Mouse (Mus musculus): Measurements from ENCODE around the gene Fars2. TPM values are rescaled to one million over a fixed set of nuclear protein-coding genes. Genes with fewer than 3 reads are reported as not detected.

The Fars2 gene
- polyA plus RNA-seq, 1 experiment from 2014 or later = 25.2 TPM

DNA sequence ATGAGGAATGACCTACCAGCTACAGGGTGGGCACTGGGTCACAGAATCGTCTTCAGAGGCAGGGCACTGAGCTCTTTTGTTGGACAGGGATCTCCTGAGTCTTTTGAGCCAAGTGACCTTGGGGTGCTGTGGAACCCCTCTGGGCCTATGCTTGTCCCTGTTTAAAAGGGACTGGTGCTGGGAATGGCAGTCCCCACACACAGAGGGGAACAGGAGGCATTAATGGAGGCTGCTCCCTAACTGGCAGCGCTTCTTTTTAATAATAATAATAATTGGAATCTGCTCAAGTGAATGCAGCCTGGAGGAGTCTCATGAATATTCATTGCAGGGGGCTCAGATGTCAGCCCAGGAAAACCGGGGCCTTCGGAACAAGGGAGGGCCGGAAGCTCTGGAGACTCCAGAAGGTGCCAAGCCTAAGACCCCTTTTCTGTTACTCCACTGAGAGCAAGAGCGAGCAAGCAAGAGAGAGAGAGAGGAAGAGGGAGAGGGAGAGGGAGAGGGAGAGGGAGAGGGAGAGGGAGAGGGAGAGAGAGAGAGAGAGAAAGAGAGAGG, 447.6 kb downstream of the Fars2 start:
- DNase-seq (ENCODE audit: low spot score) = no peak
- peak overlapping the region; percentile 2 for H3K27ac ChIP-seq (replicated peaks)
- 29% methylated on average over 6 of the region's 6 CpGs for WGBS

DNA sequence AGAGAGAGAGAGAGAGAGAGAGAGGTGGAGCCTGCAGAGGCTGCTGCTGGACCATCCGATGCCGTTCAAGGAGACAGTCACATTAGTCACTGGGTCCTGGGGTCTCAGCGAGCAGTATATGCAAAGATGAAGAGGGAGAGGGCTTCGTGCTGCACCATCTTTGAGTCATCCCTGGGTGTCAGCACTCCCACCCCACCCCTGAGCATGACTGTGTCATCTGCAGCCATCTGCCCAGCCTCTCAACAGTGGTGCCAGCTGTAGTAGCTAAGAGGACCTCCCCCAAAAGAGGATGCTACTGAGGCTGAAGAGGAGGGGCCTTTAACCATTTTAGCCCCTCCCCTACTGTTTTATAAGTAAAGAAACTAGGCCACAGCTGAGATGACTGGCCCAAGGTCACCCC, 459.6 kb downstream of the Fars2 start:
- Histone ChIP-seq H3K36me3 (no peaks in the 10 kb centered on the region), H3K27ac (replicated peaks) (no peak overlapping the region), H3K9me3 (replicated peaks) (no peaks in the 10 kb centered on the region), H3K27me3 (ENCODE audit: low read depth, poor library complexity, severe bottlenecking) (peaks cover 44% of the 10 kb centered on the region), H3K4me3 (no peak overlapping the region), H3K4me1 (peaks cover 26% of the 10 kb centered on the region)
- 88% methylated on average over 4 of the region's 4 CpGs for WGBS
- no peak for DNase-seq (ENCODE audit: low spot score)

More for the DNA sequence above, 447.6 kb downstream of the Fars2 start:
- no peaks in the 10 kb centered on the region for H3K27me3 ChIP-seq (ENCODE audit: low read depth, poor library complexity, severe bottlenecking)
- peaks cover 33% of the 10 kb centered on the region for H3K4me1 ChIP-seq
- H3K36me3 ChIP-seq = no peaks in the 10 kb centered on the region
- 0 out of 2 replicates have a peak, but pooled peaks cover 4% of the 10 kb centered on the region for H3K9me3 ChIP-seq (replicated peaks)
- H3K4me3 ChIP-seq = no peak overlapping the region

DNA sequence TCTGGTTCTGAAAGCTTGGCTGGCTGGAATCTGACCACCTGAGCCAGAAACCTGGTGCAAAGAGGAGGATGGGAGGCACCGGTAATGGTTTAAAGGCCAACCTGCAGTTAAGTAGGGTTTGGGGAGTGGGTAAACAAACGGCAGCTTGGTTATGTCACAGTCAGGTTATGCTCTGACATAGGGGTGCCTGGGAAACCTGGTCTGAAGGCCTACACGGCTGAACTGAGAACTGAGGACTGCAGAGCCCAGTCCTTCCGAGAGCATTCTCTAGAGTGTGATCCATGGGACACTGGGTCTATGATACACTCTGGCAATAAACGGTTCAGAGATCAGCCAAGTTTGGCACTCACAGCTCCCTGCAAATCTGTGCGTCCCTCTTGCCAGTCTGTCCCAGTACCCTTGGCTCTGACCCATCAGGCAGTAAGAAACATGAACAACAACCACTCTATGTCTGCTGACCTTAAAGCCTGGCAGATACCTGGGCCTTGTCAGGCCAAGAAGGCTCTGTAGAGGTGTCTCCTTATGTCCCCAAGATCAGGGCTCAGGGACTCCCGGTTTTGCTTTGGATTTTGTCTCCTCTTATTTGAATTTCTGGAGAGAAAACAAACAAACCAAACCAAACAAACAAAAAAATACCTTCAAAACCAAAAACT, 460.8 kb downstream of the Fars2 start:
- Histone ChIP-seq H3K4me3 (peak overlapping the region; percentile 63), H3K4me1 (peaks cover 33% of the 10 kb centered on the region), H3K27ac (replicated peaks) (peak overlapping the region; percentile 90), H3K9me3 (replicated peaks) (no peaks in the 10 kb centered on the region), H3K27me3 (ENCODE audit: low read depth, poor library complexity, severe bottlenecking) (peaks cover 49% of the 10 kb centered on the region), H3K36me3 (no peaks in the 10 kb centered on the region)
- WGBS = 60% methylated on average over 7 of the region's 7 CpGs
- DNase-seq (ENCODE audit: low spot score) = no peak

DNA sequence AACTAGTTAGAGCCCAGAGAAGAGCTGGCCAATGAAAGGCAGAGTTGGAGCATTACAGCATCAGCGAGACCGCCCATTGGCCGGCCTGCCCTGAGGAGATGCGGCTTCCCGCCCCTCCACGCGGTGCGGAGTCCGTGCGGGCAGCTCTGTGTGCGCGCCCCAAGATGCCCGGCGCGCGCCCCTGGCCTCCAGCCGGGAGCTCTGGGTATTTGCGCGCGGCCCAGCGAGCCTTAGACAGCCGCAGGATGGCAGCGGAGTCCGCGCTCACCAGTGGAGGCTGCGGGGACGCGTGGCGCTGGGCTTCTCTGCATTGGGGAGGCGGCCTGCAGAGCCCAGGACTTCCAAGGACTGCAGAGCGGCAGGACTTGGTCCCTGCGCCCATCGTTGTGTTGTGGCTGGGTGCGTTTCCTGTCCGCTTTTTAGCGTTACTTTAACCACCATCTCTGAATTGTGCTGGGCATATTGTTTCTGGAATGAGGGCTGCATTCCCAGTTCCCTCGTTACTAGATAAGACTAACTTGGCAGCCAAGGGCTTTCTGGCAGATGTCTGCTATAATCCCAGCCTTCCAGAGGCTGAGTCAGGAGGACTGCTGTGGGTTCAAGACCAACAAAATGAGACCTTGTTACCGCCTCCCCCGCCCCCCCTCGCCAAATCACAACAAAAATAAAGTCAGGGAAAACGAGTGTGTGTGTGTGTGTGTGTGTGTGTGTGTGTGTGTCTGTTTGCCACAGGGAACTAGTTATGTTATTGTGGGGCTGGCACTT, 461.5 kb downstream of the Fars2 start:
- H3K4me3 ChIP-seq = peak overlapping the region; percentile 63

DNA sequence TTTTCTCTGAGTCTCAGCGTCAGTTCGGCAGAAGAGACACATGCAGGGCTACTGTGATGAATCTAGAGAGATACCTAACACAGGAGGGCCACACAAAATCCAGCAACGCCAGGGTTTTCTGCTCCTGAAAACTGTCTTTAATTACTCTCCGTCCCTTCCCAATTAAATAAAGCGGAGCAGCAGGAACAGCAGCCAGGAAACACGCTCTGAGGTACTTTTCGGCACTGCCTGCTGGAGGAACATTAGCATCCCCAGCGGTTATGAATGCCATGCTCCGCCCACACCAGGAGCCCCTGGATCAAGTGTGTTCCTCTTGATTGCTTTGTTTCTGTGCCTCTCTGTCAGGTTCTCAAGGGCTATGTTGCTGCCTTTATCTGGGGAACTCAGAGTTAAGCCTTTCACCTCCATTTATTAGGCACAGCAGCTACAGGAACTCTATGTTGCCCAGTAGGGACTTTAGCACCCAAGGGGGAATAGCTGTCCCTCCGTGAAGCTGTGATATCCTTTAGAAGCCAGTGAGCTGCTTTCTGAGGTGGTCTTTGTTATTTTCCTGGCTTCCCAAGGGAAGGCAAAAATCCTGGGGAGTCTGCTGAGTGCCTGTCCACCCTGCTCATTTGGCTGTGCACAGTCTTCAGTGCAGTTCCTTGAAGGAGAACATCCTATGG, 465.3 kb downstream of the Fars2 start:
- Histone ChIP-seq H3K36me3 (no peaks in the 10 kb centered on the region), H3K4me1 (peaks cover 46% of the 10 kb centered on the region), H3K27ac (replicated peaks) (peak overlapping the region; percentile 77), H3K9me3 (replicated peaks) (peaks cover 8% of the 10 kb centered on the region; the same call in 1 of the 2 replicates), H3K27me3 (ENCODE audit: low read depth, poor library complexity, severe bottlenecking) (peaks cover 31% of the 10 kb centered on the region), H3K4me3 (peak overlapping the region; percentile 22; the same call in 1 of the 2 replicates)
- WGBS = 15% methylated on average over 10 of the region's 10 CpGs
- DNase-seq (ENCODE audit: low spot score) = peak; percentile 41

More for the DNA sequence above, 461.5 kb downstream of the Fars2 start:
- H3K9me3 ChIP-seq (replicated peaks) = no peaks in the 10 kb centered on the region
- peak overlapping the region; percentile 90 for H3K27ac ChIP-seq (replicated peaks)
- peak; percentile 87 for DNase-seq (ENCODE audit: low spot score)
- WGBS = 2% methylated on average over 41 of the region's 41 CpGs
- H3K27me3 ChIP-seq (ENCODE audit: low read depth, poor library complexity, severe bottlenecking) = peaks cover 49% of the 10 kb centered on the region
- H3K4me1 ChIP-seq = peaks cover 40% of the 10 kb centered on the region
- H3K36me3 ChIP-seq = no peaks in the 10 kb centered on the region

DNA sequence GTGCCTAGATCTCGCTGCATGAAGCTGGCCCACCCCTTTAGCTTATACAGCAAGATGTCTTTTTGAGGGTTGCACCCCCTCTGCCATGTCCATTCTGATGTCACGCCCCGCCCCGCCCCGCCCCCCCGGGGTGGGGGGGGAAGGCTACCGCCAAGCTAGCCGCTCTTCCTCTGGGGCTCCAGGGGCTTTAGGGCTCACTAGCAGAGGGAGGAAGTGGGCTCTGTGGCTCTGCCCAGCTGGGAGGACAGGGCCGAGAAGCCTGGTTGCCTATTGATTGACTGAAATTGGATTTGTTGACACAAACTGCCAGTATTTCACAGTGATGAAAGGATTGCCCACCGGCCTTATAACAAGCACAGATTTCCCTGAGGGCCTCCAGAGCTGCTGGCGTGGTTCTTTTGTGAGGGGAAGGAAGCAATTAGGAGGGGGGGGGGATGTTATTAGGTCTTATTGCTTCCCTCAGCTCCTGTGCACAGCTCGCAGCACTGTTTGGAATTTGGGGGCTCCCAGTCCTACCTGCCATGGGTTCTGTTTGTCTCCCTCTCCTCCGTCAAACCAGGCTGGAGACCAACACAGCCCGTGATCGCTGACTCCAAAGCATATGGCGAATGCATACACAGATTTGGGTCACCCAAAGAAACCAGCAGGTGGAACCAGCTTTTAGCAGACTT, 466.4 kb downstream of the Fars2 start:
- Histone ChIP-seq H3K27ac (replicated peaks) (peak overlapping the region; percentile 77), H3K4me3 (no peak overlapping the region), H3K4me1 (peaks cover 37% of the 10 kb centered on the region), H3K9me3 (replicated peaks) (peaks cover 8% of the 10 kb centered on the region; the same call in 1 of the 2 replicates), H3K27me3 (ENCODE audit: low read depth, poor library complexity, severe bottlenecking) (peaks cover 28% of the 10 kb centered on the region), H3K36me3 (no peaks in the 10 kb centered on the region)
- WGBS = 26% methylated on average over 16 of the region's 16 CpGs
- DNase-seq (ENCODE audit: low spot score) = peak; percentile 52

DNA sequence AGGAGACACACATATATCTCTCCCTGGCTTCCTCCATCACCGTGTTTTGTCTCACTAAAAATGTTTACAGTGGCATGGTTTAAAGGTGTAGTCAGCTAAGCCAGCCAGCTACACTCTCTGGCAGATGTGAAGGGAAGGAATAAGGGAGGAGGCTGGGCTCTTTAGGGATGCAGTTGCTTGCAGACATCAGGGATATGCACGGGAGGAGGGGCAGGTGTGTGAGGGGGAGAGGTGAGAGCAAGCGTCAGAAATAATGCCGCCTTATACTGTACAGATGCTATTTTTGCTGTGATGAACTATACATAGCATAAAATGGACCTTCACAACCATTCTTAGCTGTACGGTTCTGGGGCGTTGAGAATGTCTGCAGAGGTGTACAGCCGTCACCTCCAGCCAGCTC, 467.0 kb downstream of the Fars2 start:
- peaks cover 31% of the 10 kb centered on the region for H3K4me1 ChIP-seq
- peak overlapping the region; percentile 77 for H3K27ac ChIP-seq (replicated peaks)
- H3K36me3 ChIP-seq = no peaks in the 10 kb centered on the region
- WGBS = 78% methylated on average over 7 of the region's 7 CpGs
- no peak overlapping the region for H3K4me3 ChIP-seq
- DNase-seq (ENCODE audit: low spot score) = no peak
- peaks cover 8% of the 10 kb centered on the region; the same call in 1 of the 2 replicates for H3K9me3 ChIP-seq (replicated peaks)
- H3K27me3 ChIP-seq (ENCODE audit: low read depth, poor library complexity, severe bottlenecking) = peaks cover 28% of the 10 kb centered on the region

DNA sequence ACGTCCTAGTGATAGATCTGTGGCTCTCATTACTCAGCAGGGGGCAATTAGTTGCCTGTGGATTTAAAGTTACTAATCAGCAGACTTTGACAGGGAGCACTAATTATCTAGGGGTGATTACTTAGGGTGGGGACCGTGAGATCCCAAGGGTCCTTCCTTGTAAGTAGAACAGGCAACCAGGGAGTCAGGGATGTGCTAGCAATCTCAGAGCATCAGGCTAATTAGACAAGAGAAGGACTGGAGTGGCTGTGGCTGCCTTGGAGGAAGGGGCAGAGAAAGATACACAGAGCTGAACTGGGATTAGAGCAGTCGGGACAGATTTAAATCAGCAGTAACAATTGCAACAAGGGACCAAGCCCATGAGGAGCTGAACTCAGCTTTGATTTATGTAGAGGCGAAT, 471.9 kb downstream of the Fars2 start:
- WGBS = 54% methylated on average over 4 of the region's 4 CpGs
- H3K4me1 ChIP-seq = peaks cover 7% of the 10 kb centered on the region
- H3K9me3 ChIP-seq (replicated peaks) = peaks cover 8% of the 10 kb centered on the region; the same call in 1 of the 2 replicates
- no peaks in the 10 kb centered on the region for H3K27me3 ChIP-seq (ENCODE audit: low read depth, poor library complexity, severe bottlenecking)
- DNase-seq (ENCODE audit: low spot score) = no peak
- H3K27ac ChIP-seq (replicated peaks) = no peak overlapping the region
- H3K4me3 ChIP-seq = no peak overlapping the region
- no peaks in the 10 kb centered on the region for H3K36me3 ChIP-seq

DNA sequence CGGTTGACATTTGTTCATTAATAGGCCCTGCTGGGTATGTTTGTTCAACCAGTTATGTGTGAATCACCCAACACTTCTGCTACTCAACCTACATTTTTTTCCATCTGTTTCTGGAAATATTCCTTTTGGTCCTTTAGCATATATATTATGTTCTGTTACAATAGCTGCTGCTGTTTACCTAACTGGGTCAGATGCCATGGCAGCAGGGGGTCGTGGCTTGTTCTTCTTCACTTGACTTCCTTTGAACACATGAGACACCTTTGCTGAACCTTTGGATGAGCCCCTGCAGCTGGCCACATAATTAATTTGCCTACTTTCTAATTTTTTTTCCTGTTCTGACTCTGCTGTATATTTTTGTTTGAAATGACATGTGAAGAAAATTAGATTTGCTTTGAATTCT, 475.1 kb downstream of the Fars2 start:
- H3K4me1 ChIP-seq = 0 out of 2 replicates have a peak, but pooled peaks cover 4% of the 10 kb centered on the region
- DNase-seq (ENCODE audit: low spot score) = no peak
- no peaks in the 10 kb centered on the region for H3K36me3 ChIP-seq
- no peaks in the 10 kb centered on the region; the same call in 1 of the 2 replicates for H3K9me3 ChIP-seq (replicated peaks)
- no peak overlapping the region for H3K27ac ChIP-seq (replicated peaks)
- 77% methylated on average over 2 of the region's 2 CpGs for WGBS
- H3K27me3 ChIP-seq (ENCODE audit: low read depth, poor library complexity, severe bottlenecking) = no peaks in the 10 kb centered on the region
- no peak overlapping the region for H3K4me3 ChIP-seq

DNA sequence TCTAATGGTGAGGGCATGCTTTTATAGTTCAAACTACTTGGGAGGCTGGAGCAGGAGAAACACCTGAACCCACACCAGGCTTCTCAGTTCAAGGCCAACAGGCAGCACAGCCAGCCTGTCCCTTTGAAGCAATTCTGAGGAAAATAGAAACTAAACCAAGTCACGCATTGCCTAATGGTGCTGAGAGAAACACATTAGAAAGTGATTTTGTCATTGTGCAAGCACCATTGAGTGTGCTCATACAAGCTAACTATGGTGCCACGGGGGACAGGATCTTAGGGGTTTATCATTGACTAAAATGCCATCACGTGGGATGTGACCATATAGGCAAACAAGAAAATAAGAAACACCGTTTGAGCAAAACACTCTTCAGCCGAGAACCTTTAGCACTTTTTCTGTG, 489.5 kb downstream of the Fars2 start:
- WGBS = 91% methylated on average over 5 of the region's 5 CpGs
- Histone ChIP-seq H3K9me3 (replicated peaks) (no peaks in the 10 kb centered on the region), H3K4me3 (no peak overlapping the region), H3K4me1 (no peaks in the 10 kb centered on the region), H3K27me3 (ENCODE audit: low read depth, poor library complexity, severe bottlenecking) (no peaks in the 10 kb centered on the region), H3K27ac (replicated peaks) (no peak overlapping the region), H3K36me3 (no peaks in the 10 kb centered on the region)
- DNase-seq (ENCODE audit: low spot score) = no peak

DNA sequence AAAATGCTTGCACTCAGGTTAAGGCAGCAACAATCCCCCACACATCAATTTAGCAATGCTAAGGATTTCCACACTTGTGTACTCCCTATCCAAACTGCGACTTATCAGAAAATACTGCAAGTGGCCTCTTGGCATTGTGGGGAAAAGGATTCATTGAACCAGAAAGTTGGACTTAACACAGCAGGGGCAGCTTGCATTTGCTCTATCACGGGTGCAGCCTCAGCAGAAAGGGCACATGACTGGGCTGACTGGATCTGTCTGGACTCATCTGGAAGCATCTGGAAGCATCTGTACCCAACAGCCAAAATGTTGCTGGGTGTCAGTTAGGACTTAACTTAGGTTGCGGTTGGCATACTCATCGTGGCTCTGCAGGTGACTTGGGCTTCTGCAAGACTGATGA, 490.7 kb downstream of the Fars2 start:
- no peak overlapping the region for H3K27ac ChIP-seq (replicated peaks)
- DNase-seq (ENCODE audit: low spot score) = no peak
- no peaks in the 10 kb centered on the region for H3K36me3 ChIP-seq
- no peak overlapping the region for H3K4me3 ChIP-seq
- H3K9me3 ChIP-seq (replicated peaks) = no peaks in the 10 kb centered on the region
- no peaks in the 10 kb centered on the region for H3K27me3 ChIP-seq (ENCODE audit: low read depth, poor library complexity, severe bottlenecking)
- WGBS = 81% methylated on average over 4 of the region's 4 CpGs
- peaks cover 6% of the 10 kb centered on the region for H3K4me1 ChIP-seq

DNA sequence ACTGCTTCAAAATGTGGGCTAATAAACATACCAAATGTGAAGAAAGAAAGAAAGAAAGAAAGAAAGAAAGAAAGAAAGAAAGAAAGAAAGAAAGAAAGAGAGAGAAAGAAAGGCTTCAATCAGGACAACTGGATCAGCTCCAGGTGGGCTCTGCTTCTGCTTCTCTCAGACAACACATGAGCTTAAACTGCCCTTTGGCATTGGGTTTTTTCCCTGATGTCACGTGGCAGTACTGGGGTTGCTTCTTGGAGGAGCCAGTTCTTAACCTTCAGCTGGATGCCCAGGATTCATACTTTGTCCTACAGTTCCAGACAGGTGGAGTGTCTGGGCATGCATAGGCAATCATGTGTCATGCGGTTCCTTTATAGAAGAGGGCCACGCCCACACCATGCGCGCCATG, 493.2 kb downstream of the Fars2 start:
- H3K9me3 ChIP-seq (replicated peaks) = no peaks in the 10 kb centered on the region
- H3K4me1 ChIP-seq = peaks cover 15% of the 10 kb centered on the region
- no peak overlapping the region for H3K4me3 ChIP-seq
- DNase-seq (ENCODE audit: low spot score) = no peak
- no peaks in the 10 kb centered on the region for H3K27me3 ChIP-seq (ENCODE audit: low read depth, poor library complexity, severe bottlenecking)
- WGBS = 95% methylated on average over 5 of the region's 5 CpGs
- no peaks in the 10 kb centered on the region for H3K36me3 ChIP-seq
- H3K27ac ChIP-seq (replicated peaks) = no peak overlapping the region

Measured in midbrain, embryonic 10.5 days (tissue).